Mouse (Mus musculus) embryonic fibroblast, embryonic 13.5 days (primary cell): ENCODE measurements around the gene Grid2.

Experiments
- CTCF ChIP-seq: IDR thresholded peaks from 2 replicates; pipeline ENCODE4 v1.5.1; 2011; ENCODE audit warnings: mild to moderate bottlenecking, control low read depth, low read length, moderate library complexity, borderline replicate concordance; ENCODE audit not compliant: insufficient read depth
- POLR2A ChIP-seq: IDR thresholded peaks from 2 replicates; pipeline ENCODE4 v1.6.1; 2011; ENCODE audit warnings: low read depth, mild to moderate bottlenecking, control low read depth, low read length, moderate library complexity

DNA sequence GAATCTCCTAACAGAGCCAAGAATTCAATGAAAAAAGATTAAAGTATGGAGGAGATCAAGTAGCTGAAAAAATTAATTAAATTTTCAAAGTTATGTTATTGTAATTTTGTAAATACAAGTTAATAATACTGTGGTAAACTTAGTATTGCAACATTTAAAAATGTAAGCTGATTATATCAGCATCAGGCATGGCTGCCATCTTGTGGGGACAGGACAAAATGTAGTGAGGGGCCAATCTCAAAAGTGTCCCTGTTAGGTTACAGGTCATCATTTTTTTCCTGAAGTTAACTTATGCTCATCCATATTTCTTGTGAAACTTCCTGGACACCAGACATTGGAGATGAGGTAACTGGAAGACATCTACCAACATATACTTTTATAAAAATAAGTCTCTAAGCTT is 4.9 kb upstream of the Grid2 start:
- no peak for TF ChIP-seq POLR2A
- TF ChIP-seq CTCF: no peak
